Mouse (Mus musculus) intestine, embryonic 15.5 days (tissue): Measurements from ENCODE around the gene Smndc1. TPM values are rescaled to one million over a fixed set of nuclear protein-coding genes. Genes with fewer than 3 reads are reported as not detected.

Experiments used
- ATAC-seq: fragments of 200-750 bp; cut with Nextera tagmentation; 2 replicates; pipeline ENCODE4 v1.8.0; 2017; ENCODE audit warnings: moderate TSS enrichment, moderate library complexity
- H3K27ac ChIP-seq: fragments of 300-500 bp; sonication (generic); 2 replicates; pipeline ENCODE4 v1.5.1; 2015; ENCODE audit warnings: mild to moderate bottlenecking, inconsistent platforms
- H3K27me3 ChIP-seq: fragments of 300-500 bp; sonication (generic); replicated peaks from 2 replicates; pipeline ENCODE4 v1.6.1; 2015; ENCODE audit warnings: inconsistent platforms
- H3K36me3 ChIP-seq: fragments of 300-500 bp; sonication (generic); 2 replicates; pipeline ENCODE4 v1.6.1; 2015; ENCODE audit warnings: inconsistent platforms
- H3K4me1 ChIP-seq: fragments of 300-500 bp; sonication (generic); replicated peaks from 2 replicates; pipeline ENCODE4 v1.6.1; 2015; ENCODE audit warnings: inconsistent platforms
- H3K4me2 ChIP-seq: fragments of 300-500 bp; sonication (generic); replicated peaks from 2 replicates; pipeline ENCODE4 v1.6.1; 2015; ENCODE audit warnings: mild to moderate bottlenecking, inconsistent platforms
- H3K4me3 ChIP-seq: fragments of 300-500 bp; sonication (generic); replicated peaks from 2 replicates; pipeline ENCODE4 v1.5.1; 2015; ENCODE audit warnings: inconsistent platforms
- H3K9ac ChIP-seq: fragments of 300-500 bp; sonication (generic); 2 replicates; pipeline ENCODE4 v1.6.1; 2015; ENCODE audit warnings: inconsistent platforms
- H3K9me3 ChIP-seq: fragments of 300-500 bp; sonication (generic); 2 replicates; pipeline ENCODE4 v1.6.1; 2016; ENCODE audit warnings: inconsistent platforms
- WGBS: fragments of 180-500 bp; shearing (Covaris S2); methylation state at CpG from one replicate; pipeline ENCODE4 v1.1.7; 2015; 5-methylcytosine and 5-hydroxymethylcytosine counted together
- polyA plus RNA-seq: library from polyadenylated mRNA; unstranded; fragments of >200 nt; fragmentation: Nextera tagmentation; extraction: Ambion mirVana; gene quantifications from 2 replicates; pipeline ENCODE4 v1.2.1, GENCODE M21; 2015

The Smndc1 gene
- polyA plus RNA-seq, 1 experiment from 2014 or later, result 42.7 TPM

DNA sequence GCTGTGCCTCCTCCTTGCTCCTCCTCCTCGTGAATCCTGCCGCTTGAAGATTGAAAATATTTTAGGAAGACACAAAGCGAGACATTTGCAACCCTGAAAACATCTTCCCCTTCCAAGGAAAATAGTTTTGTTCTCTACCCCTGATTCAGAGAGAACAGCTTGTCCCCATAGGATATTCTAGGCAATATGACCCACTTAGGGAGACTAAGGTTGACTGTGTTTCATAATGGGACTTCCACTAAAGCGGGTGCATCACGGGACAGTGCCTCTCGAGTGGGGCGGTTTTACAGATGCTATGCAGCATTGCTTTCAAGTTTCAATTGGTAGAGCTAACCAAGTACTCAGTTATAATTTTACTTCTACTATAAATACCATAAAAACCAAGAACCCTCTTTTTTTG, 36.5 kb downstream of the Smndc1 start:
- H3K9me3 ChIP-seq, result no peaks in the 10 kb centered on the region
- H3K4me2 ChIP-seq, result no peak overlapping the region
- H3K27me3 ChIP-seq, result no peaks in the 10 kb centered on the region
- no peak overlapping the region for H3K4me3 ChIP-seq
- no peak for ATAC-seq
- H3K36me3 ChIP-seq, result no peaks in the 10 kb centered on the region
- H3K4me1 ChIP-seq, result no peaks in the 10 kb centered on the region
- no peak overlapping the region for H3K27ac ChIP-seq
- H3K9ac ChIP-seq, result no peak overlapping the region
- WGBS, result 91% methylated on average over 7 of the region's 7 CpGs

DNA sequence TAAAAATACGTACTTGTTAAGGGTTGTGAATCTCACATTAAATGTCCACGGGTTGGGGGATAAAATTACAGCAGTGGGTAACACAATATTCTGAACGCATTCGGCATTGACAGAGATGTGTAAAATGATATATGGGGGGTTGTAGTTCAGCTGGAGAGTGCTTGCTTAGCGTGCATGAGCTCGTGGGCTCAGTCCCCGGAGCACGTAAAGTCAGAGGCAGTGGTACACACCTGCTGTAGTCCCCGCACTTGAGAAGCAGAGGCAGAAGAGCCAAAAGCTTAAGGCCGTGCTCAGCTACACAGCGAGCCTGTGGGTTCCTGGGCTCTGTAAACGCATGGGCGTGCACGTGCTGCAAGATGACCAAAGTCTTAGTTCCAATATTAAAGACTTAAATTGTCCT, 44.6 kb downstream of the Smndc1 start:
- WGBS, result 75% methylated on average over 14 of the region's 14 CpGs
- Histone ChIP-seq H3K9ac (no peak overlapping the region), H3K4me2 (no peak overlapping the region), H3K27me3 (no peaks in the 10 kb centered on the region), H3K36me3 (no peaks in the 10 kb centered on the region), H3K9me3 (no peaks in the 10 kb centered on the region), H3K27ac (no peak overlapping the region), H3K4me3 (no peak overlapping the region), H3K4me1 (no peaks in the 10 kb centered on the region)
- no peak for ATAC-seq

DNA sequence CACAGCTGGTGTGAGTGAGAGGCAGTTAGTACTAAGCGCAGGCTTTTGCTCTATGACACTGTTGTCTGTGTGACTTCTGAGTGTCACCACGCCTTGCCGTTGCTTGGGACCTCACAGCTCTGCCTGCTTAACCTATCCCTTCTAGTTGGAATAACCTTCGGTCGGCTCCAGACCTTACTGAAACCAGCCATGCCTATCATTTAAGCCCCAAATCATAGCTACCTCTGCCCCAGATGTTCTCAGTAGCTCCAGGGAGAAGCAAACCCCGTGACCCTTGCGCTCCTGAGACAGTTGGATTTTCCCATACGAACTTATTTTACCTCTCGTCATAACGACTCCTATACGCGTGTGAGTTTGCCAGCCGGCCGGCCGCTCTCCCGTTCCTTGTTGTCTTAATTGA, 46.3 kb downstream of the Smndc1 start:
- 76% methylated on average over 16 of the region's 16 CpGs for WGBS

DNA sequence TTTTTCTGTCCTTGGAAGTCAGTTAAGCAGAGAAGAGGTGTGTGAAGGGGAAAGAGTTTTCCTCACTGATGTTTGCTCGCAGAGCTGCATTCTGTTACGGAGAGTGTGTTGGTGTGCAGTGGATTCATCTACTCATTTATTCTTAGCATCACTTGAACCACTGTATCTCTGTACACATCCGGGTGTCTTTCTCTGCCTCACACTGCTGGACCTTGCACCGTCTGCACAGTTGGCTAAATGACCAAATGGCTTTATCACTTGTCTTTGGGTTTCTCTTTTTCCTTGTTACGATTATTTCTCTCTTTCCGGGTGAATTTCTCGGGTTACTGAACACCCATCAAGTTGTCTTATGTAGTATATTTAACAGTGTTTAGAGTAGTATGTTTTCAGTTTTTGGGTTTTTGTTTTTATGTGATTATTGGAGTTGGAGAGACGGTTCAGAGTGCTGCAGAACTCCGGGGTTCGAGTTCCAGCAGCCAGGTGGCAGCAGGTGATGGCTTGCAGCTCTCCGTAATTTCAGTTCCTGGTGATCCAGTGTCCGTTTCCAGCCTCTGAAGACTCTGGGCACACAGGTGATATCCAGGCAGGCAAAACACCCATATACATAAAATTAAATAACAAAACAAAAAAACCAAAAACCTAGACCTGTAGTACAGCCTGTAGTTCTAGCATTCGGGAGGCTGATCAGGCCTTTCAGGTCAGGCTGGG, 47.0 kb downstream of the Smndc1 start:
- WGBS, result 86% methylated on average over 13 of the region's 13 CpGs
- H3K36me3 ChIP-seq, result no peaks in the 10 kb centered on the region
- H3K27me3 ChIP-seq, result no peaks in the 10 kb centered on the region
- no peak overlapping the region for H3K4me2 ChIP-seq
- no peak for ATAC-seq
- no peak overlapping the region for H3K27ac ChIP-seq
- no peak overlapping the region for H3K9ac ChIP-seq
- H3K4me3 ChIP-seq, result no peak overlapping the region
- H3K9me3 ChIP-seq, result no peaks in the 10 kb centered on the region
- no peaks in the 10 kb centered on the region for H3K4me1 ChIP-seq

More for the DNA sequence above, 46.3 kb downstream of the Smndc1 start:
- H3K9ac ChIP-seq, result no peak overlapping the region
- no peaks in the 10 kb centered on the region for H3K9me3 ChIP-seq
- no peaks in the 10 kb centered on the region for H3K36me3 ChIP-seq
- H3K4me1 ChIP-seq, result no peaks in the 10 kb centered on the region
- ATAC-seq, result peak; percentile 28
- H3K27me3 ChIP-seq, result no peaks in the 10 kb centered on the region
- H3K4me2 ChIP-seq, result no peak overlapping the region; the same call in 1 of the 2 replicates
- H3K27ac ChIP-seq, result no peak overlapping the region
- H3K4me3 ChIP-seq, result no peak overlapping the region

DNA sequence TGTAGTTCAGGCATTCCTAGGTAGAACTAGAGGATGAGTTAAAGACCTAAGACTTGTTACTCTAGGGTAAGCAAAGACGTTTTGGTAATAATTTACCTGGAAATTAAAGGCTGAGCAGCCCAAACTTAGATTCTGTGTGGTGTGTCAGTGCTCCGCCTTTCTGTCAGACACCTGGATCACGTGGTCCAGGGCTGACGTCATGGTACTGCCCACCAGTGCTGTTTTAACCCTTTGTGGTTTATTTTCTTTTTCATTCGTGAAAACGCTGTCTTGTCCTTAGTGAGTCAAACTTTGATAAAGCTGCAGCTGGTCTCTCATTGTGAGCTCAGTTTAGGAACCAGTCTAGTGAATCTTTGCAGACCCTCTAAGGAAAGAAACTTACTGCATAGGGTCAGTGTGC, 50.0 kb downstream of the Smndc1 start:
- no peak overlapping the region for H3K4me2 ChIP-seq
- no peak overlapping the region for H3K9ac ChIP-seq
- H3K27me3 ChIP-seq, result no peaks in the 10 kb centered on the region
- ATAC-seq, result peak; percentile 72
- H3K4me3 ChIP-seq, result no peak overlapping the region
- H3K9me3 ChIP-seq, result no peaks in the 10 kb centered on the region
- peaks cover 5% of the 10 kb centered on the region; the same call in 1 of the 2 replicates for H3K36me3 ChIP-seq
- H3K4me1 ChIP-seq, result no peaks in the 10 kb centered on the region
- WGBS, result 20% methylated on average over 6 of the region's 6 CpGs
- H3K27ac ChIP-seq, result no peak overlapping the region

DNA sequence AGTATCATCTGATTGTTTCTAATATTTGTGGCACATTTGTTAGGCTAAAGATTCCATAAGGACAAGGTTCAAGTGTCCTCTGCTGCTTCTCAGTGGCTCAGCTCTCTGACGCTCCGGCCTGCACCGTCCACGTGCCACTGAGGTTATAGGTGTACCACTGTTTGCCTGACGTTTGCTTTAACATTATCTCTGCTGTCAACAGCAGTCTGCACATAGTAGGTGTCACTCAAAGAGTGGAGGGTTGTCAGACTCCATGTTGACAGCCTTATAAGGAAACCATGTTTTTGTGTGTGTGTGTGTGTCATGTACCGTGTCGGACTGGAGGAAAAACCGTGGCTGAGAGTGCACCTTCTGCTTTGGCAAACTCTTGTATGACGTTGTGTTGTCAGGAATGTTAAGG, 55.1 kb downstream of the Smndc1 start:
- Histone ChIP-seq H3K27me3 (no peaks in the 10 kb centered on the region), H3K9ac (no peak overlapping the region), H3K27ac (no peak overlapping the region), H3K4me2 (no peak overlapping the region), H3K4me3 (no peak overlapping the region), H3K4me1 (0 out of 2 replicates have a peak, but pooled peaks cover 4% of the 10 kb centered on the region), H3K9me3 (no peaks in the 10 kb centered on the region), H3K36me3 (peaks cover 14% of the 10 kb centered on the region; the same call in 1 of the 2 replicates)
- ATAC-seq, result no peak
- 91% methylated on average over 9 of the region's 9 CpGs for WGBS

DNA sequence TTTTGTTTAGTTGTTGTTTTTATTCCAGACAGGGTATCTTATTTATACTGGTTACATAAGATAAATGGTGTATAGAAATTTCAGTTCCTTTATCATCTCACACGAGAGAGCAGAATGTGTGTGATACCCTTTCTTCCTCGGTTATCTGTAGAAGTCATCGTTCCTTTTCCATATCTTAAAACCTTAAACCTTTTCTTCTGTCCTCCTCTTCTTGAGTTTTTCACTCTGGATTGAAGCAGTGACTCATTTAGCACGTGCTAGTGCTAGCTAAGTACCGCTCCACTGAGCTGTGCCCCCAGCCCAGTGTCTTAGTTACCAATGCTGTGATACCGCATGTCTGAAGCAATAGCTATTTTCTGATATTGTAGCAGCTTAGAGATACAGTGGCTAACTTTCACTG, 56.6 kb downstream of the Smndc1 start:
- Histone ChIP-seq H3K36me3 (peaks cover 14% of the 10 kb centered on the region; the same call in 1 of the 2 replicates), H3K27me3 (no peaks in the 10 kb centered on the region), H3K4me2 (no peak overlapping the region), H3K9me3 (no peaks in the 10 kb centered on the region), H3K27ac (no peak overlapping the region), H3K4me3 (no peak overlapping the region), H3K9ac (no peak overlapping the region), H3K4me1 (0 out of 2 replicates have a peak, but pooled peaks cover 5% of the 10 kb centered on the region)
- WGBS, result 92% methylated on average over 6 of the region's 6 CpGs
- no peak for ATAC-seq

DNA sequence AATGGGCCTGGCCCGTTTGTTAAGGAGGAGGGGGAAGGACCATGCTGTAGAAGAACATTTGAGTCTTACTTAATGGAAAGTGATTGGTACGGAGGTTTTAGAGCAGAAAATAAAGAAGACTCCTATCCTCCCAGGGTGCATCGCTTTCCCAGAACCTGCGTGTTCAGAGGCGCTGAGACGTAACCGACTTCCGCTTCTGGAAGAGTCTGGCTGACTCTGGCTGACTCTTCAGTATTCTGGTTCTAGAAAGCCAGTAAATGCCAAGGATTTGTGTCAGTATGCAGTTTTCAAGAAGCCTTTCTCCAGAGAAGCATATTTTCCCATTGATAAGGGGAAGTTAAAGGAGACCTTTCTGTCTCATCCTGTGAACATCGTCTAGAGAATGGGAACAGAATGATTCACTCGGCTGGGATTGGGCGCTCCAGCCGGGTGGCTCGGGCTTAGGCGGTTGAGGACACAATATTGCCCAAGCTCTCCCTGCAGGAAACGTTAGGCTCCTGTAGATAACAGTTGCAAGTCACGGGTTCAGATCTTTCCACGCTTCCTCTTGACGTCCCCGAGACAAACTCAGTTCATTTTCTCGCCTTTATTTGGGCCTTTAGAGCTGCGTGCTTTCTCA, 58.4 kb downstream of the Smndc1 start:
- Histone ChIP-seq H3K9ac (no peak overlapping the region), H3K27me3 (no peaks in the 10 kb centered on the region), H3K27ac (no peak overlapping the region), H3K4me1 (0 out of 2 replicates have a peak, but pooled peaks cover 5% of the 10 kb centered on the region), H3K4me3 (no peak overlapping the region), H3K9me3 (no peaks in the 10 kb centered on the region), H3K4me2 (no peak overlapping the region), H3K36me3 (peaks cover 8% of the 10 kb centered on the region; the same call in 1 of the 2 replicates)
- ATAC-seq, result no peak
- WGBS, result 90% methylated on average over 21 of the region's 21 CpGs

DNA sequence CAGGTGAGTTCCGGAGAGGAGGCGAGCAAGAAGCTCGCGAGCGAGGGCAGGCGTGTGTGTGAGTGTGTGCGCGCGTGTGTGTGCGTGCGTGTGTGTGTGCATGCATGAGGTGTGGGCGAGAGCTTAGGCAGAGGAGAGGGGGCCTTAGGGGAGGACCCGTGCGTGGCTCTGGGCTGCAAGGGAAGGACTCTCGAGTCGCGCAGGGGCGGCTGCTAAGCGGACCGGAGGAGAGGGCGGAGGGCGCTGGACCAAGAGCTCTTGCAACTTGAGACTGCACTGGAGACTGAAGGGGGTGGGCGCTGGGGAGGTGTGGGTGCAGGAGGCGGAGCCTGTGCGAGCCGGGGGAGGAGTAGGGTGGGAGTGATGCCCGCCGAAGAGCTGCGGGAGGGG, 60.4 kb downstream of the Smndc1 start:
- H3K36me3 ChIP-seq, result peaks cover 8% of the 10 kb centered on the region; the same call in 1 of the 2 replicates
- H3K27ac ChIP-seq, result peak overlapping the region; percentile 83
- no peaks in the 10 kb centered on the region for H3K27me3 ChIP-seq
- peak overlapping the region; percentile 78 for H3K9ac ChIP-seq
- WGBS, result under 1% methylated on average over 29 of the region's 29 CpGs
- no peaks in the 10 kb centered on the region for H3K9me3 ChIP-seq
- peak overlapping the region; percentile 92 for H3K4me3 ChIP-seq
- H3K4me1 ChIP-seq, result peaks cover 15% of the 10 kb centered on the region
- ATAC-seq, result peak; percentile 76
- peak overlapping the region; percentile 93 for H3K4me2 ChIP-seq

Other genes with a start within 250 kb of the Smndc1 start
- 34.0 and 34.5 TPM in 2 replicates for gene Mxi1, start 80.1 kb downstream of the Smndc1 start, polyA plus RNA-seq
- gene Gm10197, start 18.8 kb downstream of the Smndc1 start, polyA plus RNA-seq, result 1.4 TPM in 1 of 2 replicates, not detected in the other
- 8.7 and 9.0 TPM in 2 replicates for gene Dusp5, start 138.5 kb upstream of the Smndc1 start, polyA plus RNA-seq
- 366 and 397 TPM in 2 replicates for gene Nutf2-ps1, start 198.5 kb upstream of the Smndc1 start, polyA plus RNA-seq
- 57.0 and 63.2 TPM in 2 replicates for gene Smc3, start 209.8 kb upstream of the Smndc1 start, polyA plus RNA-seq